Mouse (Mus musculus) megakaryocyte, embryonic 14.5 days (primary cell): ENCODE measurements at regions not wholly inside any gene's neighbourhood (a gene's known extent, or its start where the extent isn't known, plus 50 kb on each side); places are given as distances from the start of the nearest gene placed in this dataset.

Source experiments
- FLI1 ChIP-seq: IDR thresholded peaks from 2 replicates; pipeline ENCODE4 v1.6.1; 2012; ENCODE audit warnings: low read length, inconsistent platforms, mixed read lengths
- GATA1 ChIP-seq: IDR thresholded peaks from 3 replicates; pipeline ENCODE4 v1.6.1; 2012; ENCODE audit warnings: mixed read lengths, low read length, inconsistent platforms, borderline replicate concordance

GRCm38 (mm10) chr1:14471551-14471950, 1621.6 kb downstream of the 4930444P10Rik start:
- no peak for TF ChIP-seq GATA1
- no peak for TF ChIP-seq FLI1
